8 mouse cellular contexts compared by ENCODE assay signal in the genomic region with DNA sequence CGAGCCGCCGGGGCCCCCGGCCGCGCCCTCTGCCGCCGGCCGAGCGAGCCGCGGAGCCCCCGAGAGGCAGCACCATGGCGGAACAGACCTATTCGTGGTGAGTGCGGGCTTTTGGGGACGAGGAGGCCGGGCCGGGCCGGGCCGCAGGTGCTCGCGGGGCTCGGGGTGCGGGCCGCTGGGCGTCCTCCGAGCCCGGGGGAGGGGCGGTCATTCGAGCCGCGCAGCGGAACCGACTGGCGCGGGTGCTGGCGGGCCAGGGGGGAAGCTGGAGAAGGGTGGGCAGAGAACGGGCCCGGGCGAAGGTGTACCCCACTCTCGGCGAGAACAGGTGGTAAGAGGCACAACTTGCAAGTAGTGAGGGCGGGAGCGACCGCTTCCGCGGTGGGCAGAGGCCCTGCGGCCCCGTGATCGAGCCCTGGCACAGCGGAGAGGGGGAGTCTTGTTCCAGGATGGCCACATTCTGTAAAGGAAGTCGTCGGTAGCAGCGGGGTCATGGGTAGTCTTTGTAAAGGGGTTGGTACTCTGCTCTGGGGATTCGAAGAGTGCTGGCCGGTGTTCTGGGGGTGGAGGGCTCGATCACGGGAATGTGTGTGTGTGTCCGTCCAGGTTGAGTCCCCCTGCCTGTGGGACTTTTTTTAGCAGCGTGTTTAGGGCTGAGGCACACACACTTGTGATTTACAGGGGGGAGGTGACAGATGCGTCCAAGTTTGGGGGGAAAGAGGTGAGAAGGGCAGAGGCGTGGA. TPM values are rescaled to one million over a fixed set of nuclear protein-coding genes. Genes with fewer than 3 reads are reported as not detected.
DNase-seq lines count a peak whose midpoint lies in the region.

No protein-coding gene starts in this region.

- H3K27me3 ChIP-seq in hindbrain, embryonic 10.5 days (ENCODE audit: insufficient read depth, poor library complexity, severe bottlenecking): no peaks in the 10 kb centered on the region

- WGBS in hindbrain, embryonic 10.5 days: under 1% methylated on average over 63 of the region's 63 CpGs

- DNase-seq in Muller cell, postnatal 12 days (ENCODE audit: inconsistent ontology term): peak; percentile 59
- DNase-seq in cerebellum, adult 8-10 months: peak; percentile 50
- DNase-seq in forelimb bud, embryonic 11.5 days (ENCODE audit: low read depth, low spot score): peak; percentile 49
- DNase-seq in hindbrain, embryonic 10.5 days (ENCODE audit: low spot score): peak; percentile 48
- peak; percentile 58 to 63 for DNase-seq in layer of hippocampus, postnatal 10 days (ENCODE audit: low spot score in 2 of 2)
- peak; percentile 52 for DNase-seq in lung, postnatal 14 days
- peak; percentile 28 for DNase-seq in ovary, postnatal 14 days (ENCODE audit: low spot score)
- peak; percentile 67 for DNase-seq in thymus, postnatal 25 days

- no peaks in the 10 kb centered on the region for H3K36me3 ChIP-seq in hindbrain, embryonic 10.5 days

- H3K27ac ChIP-seq in hindbrain, embryonic 10.5 days: peak overlapping the region; percentile 98

- H3K9me3 ChIP-seq in hindbrain, embryonic 10.5 days: no peaks in the 10 kb centered on the region

- peak overlapping the region; percentile 100 for H3K4me3 ChIP-seq in hindbrain, embryonic 10.5 days

- peaks cover 37% of the 10 kb centered on the region for H3K4me1 ChIP-seq in hindbrain, embryonic 10.5 days (replicated peaks)

RNA-seq across cellular contexts. Expression of gene Sppl3, which starts 0.8 kb away (rescaled TPM):
- 11.2 TPM in 2 replicates for polyA plus RNA-seq in hindbrain, embryonic 10.5 days (2016; fragmentation: Nextera tagmentation; extraction: Ambion mirVana)
- total RNA-seq in layer of hippocampus, postnatal 10 days (2021): 100 to 1,000 TPM in 1 of 2 experiments, 10 to 100 TPM in 1; 97.4 to 104 TPM

RNA-seq across cellular contexts. Expression of gene Hnf1a, which starts 40.8 kb away (rescaled TPM):
- polyA plus RNA-seq in hindbrain, embryonic 10.5 days (2016; fragmentation: Nextera tagmentation; extraction: Ambion mirVana): 0.05 TPM in 1 of 2 replicates, not detected in the other
- not detected for total RNA-seq in layer of hippocampus, postnatal 10 days (2021)

Comparison
In these comparisons a context has a peak if more than half of its experiments do, and no peak if none do; other contexts are left out.
1. Peak in every context shown above with its lines: DNase-seq, H3K4me3 ChIP-seq and H3K27ac ChIP-seq.